10 mouse cellular contexts compared by ENCODE assay signal in the genomic region with DNA sequence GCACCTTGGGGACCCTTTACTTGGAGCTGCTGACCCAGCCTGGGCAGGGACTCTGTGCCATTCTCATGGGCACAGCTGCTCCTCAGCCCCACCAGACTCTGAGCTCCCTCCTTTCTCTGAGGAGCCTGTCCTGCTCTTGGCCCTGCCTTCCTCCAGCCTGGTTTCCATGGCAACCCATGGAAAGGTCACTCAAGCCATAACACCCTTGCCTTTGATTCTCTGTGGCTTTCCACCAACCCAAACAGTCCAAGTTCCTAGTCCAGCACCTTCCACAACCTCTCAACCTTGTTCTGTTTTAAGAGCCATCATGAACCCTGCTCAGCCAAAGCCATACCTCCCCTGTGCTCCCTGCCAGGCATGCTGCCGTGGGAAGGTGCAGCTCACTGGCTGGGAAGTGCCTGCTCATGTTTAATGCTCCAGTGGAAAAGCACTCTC. TPM values are rescaled to one million over a fixed set of nuclear protein-coding genes. Genes with fewer than 3 reads are reported as not detected.
DNase-seq lines count a peak whose midpoint lies in the region; ATAC-seq lines count a peak whose summit lies in the region.
"Had no signal": no experiment of that assay in that cellular context is flagged by ENCODE, and none has a peak within 500 bp of the region (broad histone marks: within the 10 kb centered on the region; RNA-seq: fewer than 3 reads in every experiment).

No protein-coding gene starts in this region.

- ATAC-seq in kidney, embryonic 15.5 days (replicated peaks; ENCODE audit: low FRiP score): peak; percentile 44; the same call in 1 of the 2 replicates
- no peak for ATAC-seq in midbrain, embryonic 14.5 days (ENCODE audit: low FRiP score, low TSS enrichment)

- no peak for DNase-seq in heart, embryonic 10.5 days (ENCODE audit: low spot score)
- no peak for DNase-seq in heart, adult 8-10 months (ENCODE audit: low spot score)
- peak; percentile 67 for DNase-seq in embryo, embryonic 9.5 days (ENCODE audit: extremely low spot score)
- DNase-seq in midbrain, embryonic 14.5 days: peak; percentile 64
- no peak for DNase-seq in layer of hippocampus, adult 11-12 months (ENCODE audit: low spot score)
- no peak for DNase-seq in layer of hippocampus, adult 8-10 months (ENCODE audit: low spot score in 2 of 2)
- DNase-seq in layer of hippocampus, postnatal 14 days (ENCODE audit: low spot score in 2 of 2): no peak

- H3K4me3 ChIP-seq in heart, embryonic 10.5 days: peak overlapping the region; percentile 12; the same call in 1 of the 2 replicates
- no peak overlapping the region for H3K4me3 ChIP-seq in kidney, embryonic 15.5 days (replicated peaks)
- H3K4me3 ChIP-seq in midbrain, embryonic 14.5 days (replicated peaks; ENCODE audit: low read depth, low read length): no peak overlapping the region
- H3K4me3 ChIP-seq: stomach, embryonic 15.5 days had no signal

- WGBS in heart, embryonic 10.5 days: 18% methylated on average over 1 of the region's 1 CpGs
- 0% methylated on average over 1 of the region's 1 CpGs for WGBS in kidney, embryonic 15.5 days
- WGBS in midbrain, embryonic 14.5 days: 6% methylated on average over 1 of the region's 1 CpGs

- H3K27me3 ChIP-seq in heart, embryonic 10.5 days (ENCODE audit: insufficient read depth, poor library complexity, severe bottlenecking): peaks cover 85% of the 10 kb centered on the region
- H3K27me3 ChIP-seq in kidney, embryonic 15.5 days: no peaks in the 10 kb centered on the region
- H3K27me3 ChIP-seq in midbrain, embryonic 14.5 days (ENCODE audit: control insufficient read depth, insufficient read depth, low read length): no peaks in the 10 kb centered on the region
- H3K27me3 ChIP-seq: stomach, embryonic 15.5 days had no signal

- H3K9ac ChIP-seq in kidney, embryonic 15.5 days: no peak overlapping the region
- 0 out of 2 replicates have a peak overlapping the region, but pooled peaks have one; percentile 20 for H3K9ac ChIP-seq in midbrain, embryonic 14.5 days (replicated peaks; ENCODE audit: low read length)
- H3K9ac ChIP-seq: stomach, embryonic 15.5 days had no signal

- no peaks in the 10 kb centered on the region for H3K36me3 ChIP-seq in heart, embryonic 10.5 days
- H3K36me3 ChIP-seq in kidney, embryonic 15.5 days: no peaks in the 10 kb centered on the region; the same call in 1 of the 2 replicates
- H3K36me3 ChIP-seq in midbrain, embryonic 14.5 days (ENCODE audit: control insufficient read depth, insufficient read depth, low read length): peaks cover 88% of the 10 kb centered on the region
- H3K36me3 ChIP-seq: stomach, embryonic 15.5 days had no signal

- peak overlapping the region; percentile 17; the same call in 1 of the 2 replicates for H3K4me2 ChIP-seq in kidney, embryonic 15.5 days
- no peak overlapping the region for H3K4me2 ChIP-seq in midbrain, embryonic 14.5 days (ENCODE audit: low read length)
- H3K4me2 ChIP-seq: stomach, embryonic 15.5 days had no signal

- H3K27ac ChIP-seq in heart, embryonic 10.5 days: peak overlapping the region; percentile 60; the same call in 1 of the 2 replicates
- H3K27ac ChIP-seq in kidney, embryonic 15.5 days: peak overlapping the region; percentile 79
- H3K27ac ChIP-seq in midbrain, embryonic 14.5 days (replicated peaks; ENCODE audit: low read depth, low read length): peak overlapping the region; percentile 72
- H3K27ac ChIP-seq: stomach, embryonic 15.5 days had no signal

- peaks cover 34% of the 10 kb centered on the region for H3K4me1 ChIP-seq in heart, embryonic 10.5 days
- H3K4me1 ChIP-seq in kidney, embryonic 15.5 days: peaks cover 38% of the 10 kb centered on the region
- peaks cover 11% of the 10 kb centered on the region; the same call in 1 of the 2 replicates for H3K4me1 ChIP-seq in midbrain, embryonic 14.5 days (ENCODE audit: control insufficient read depth, insufficient read depth, low read length)

- no peaks in the 10 kb centered on the region for H3K9me3 ChIP-seq in heart, embryonic 10.5 days
- H3K9me3 ChIP-seq in kidney, embryonic 15.5 days (replicated peaks): no peaks in the 10 kb centered on the region
- no peaks in the 10 kb centered on the region for H3K9me3 ChIP-seq in midbrain, embryonic 14.5 days (ENCODE audit: control insufficient read depth, low read length)
- H3K9me3 ChIP-seq: stomach, embryonic 15.5 days had no signal

RNA-seq across cellular contexts. Expression of gene 4933428G20Rik, which starts 23.7 kb away (rescaled TPM):
- polyA plus RNA-seq in heart, embryonic 10.5 days (2016; fragmentation: Nextera tagmentation; extraction: Ambion mirVana): 1.3 TPM in 2 replicates
- total RNA-seq in heart, adult 8-10 months (2022): not detected
- polyA plus RNA-seq in kidney, embryonic 15.5 days (2015; fragmentation: Nextera tagmentation; extraction: Ambion mirVana): 0.49 and 0.84 TPM in 2 replicates
- 0.51 TPM in 1 of 2 replicates, not detected in the other for polyA plus RNA-seq in midbrain, embryonic 14.5 days (2014; fragmentation: Nextera tagmentation; extraction: Ambion mirVana)
- under 1 TPM in 1 of 4 experiments, not detected in 3; 0.29 TPM for total RNA-seq in layer of hippocampus, adult 8-10 months (2022)
- total RNA-seq in layer of hippocampus, postnatal 14 days (2021): not detected
- polyA plus RNA-seq: large intestine, adult 2 months had no signal

RNA-seq across cellular contexts. Expression of gene Srcin1, which starts 52.1 kb away (rescaled TPM):
- 0.05 and 0.14 TPM in 2 replicates for polyA plus RNA-seq in heart, embryonic 10.5 days (2016; fragmentation: Nextera tagmentation; extraction: Ambion mirVana)
- total RNA-seq in heart, adult 8-10 months (2022): under 1 TPM; 0.06 to 0.75 (median 0.18) TPM
- polyA plus RNA-seq in kidney, embryonic 15.5 days (2015; fragmentation: Nextera tagmentation; extraction: Ambion mirVana): 0.83 and 0.85 TPM in 2 replicates
- 9.6 and 15.1 TPM in 2 replicates for polyA plus RNA-seq in midbrain, embryonic 14.5 days (2014; fragmentation: Nextera tagmentation; extraction: Ambion mirVana)
- total RNA-seq in layer of hippocampus, adult 8-10 months (2022): 100 to 1,000 TPM; 212 to 220 (median 217) TPM
- total RNA-seq in layer of hippocampus, postnatal 14 days (2021): 100 to 1,000 TPM; 309 to 331 TPM

Comparison
In these comparisons a context has a peak if more than half of its experiments do, and no peak if none do; other contexts are left out.
1. DNase-seq: peak in embryo, embryonic 9.5 days (single experiment) and midbrain, embryonic 14.5 days (single experiment); none in heart, embryonic 10.5 days (single experiment), heart, adult 8-10 months (single experiment), layer of hippocampus, adult 11-12 months (single experiment), layer of hippocampus, adult 8-10 months (0 of 2) and layer of hippocampus, postnatal 14 days (0 of 2).
2. RNA of gene Srcin1, which starts 52.1 kb away (total RNA-seq): 309 to 331 TPM in layer of hippocampus, postnatal 14 days and 212 to 220 TPM in layer of hippocampus, adult 8-10 months; 0.06 to 0.75 TPM in heart, adult 8-10 months; every median in the first group is over 100 times any median in the second.
3. Peak in every context shown above with its lines, with median percentiles within 50 percentile points of each other: H3K27ac ChIP-seq.